Mouse (Mus musculus) forebrain, postnatal 0 days (tissue): ENCODE data around the gene Lyst. TPM values are rescaled to one million over a fixed set of nuclear protein-coding genes. Genes with fewer than 3 reads are reported as not detected.
A peak's percentile ranks its signal among the peaks of the same experiment; 100 is the strongest.

Experiments used
- ATAC-seq: fragments of 200-750 bp; cut with Nextera tagmentation; 2 replicates; pipeline ENCODE4 v1.8.0; 2017; ENCODE audit warnings: mild to moderate bottlenecking, moderate library complexity
- DNase-seq: peaks from one replicate; pipeline ENCODE4 v3.0.0-alpha.2; 2015
- H3K27ac ChIP-seq: fragments of 300-500 bp; sonication (generic); 2 replicates; pipeline ENCODE4 v1.5.1; 2014; ENCODE audit warnings: low read depth, mild to moderate bottlenecking, antibody characterized with exemption, low read length, moderate library complexity, mixed read lengths
- H3K27me3 ChIP-seq: fragments of 300-500 bp; sonication (generic); 2 replicates; pipeline ENCODE4 v1.6.1; 2014; ENCODE audit warnings: mild to moderate bottlenecking, low read length, mixed read lengths; ENCODE audit not compliant: insufficient read depth
- H3K36me3 ChIP-seq: fragments of 300-500 bp; sonication (generic); 2 replicates; pipeline ENCODE4 v1.6.1; 2014; ENCODE audit warnings: mild to moderate bottlenecking, moderate library complexity; ENCODE audit not compliant: insufficient read depth
- H3K4me1 ChIP-seq: fragments of 300-500 bp; sonication (generic); 2 replicates; pipeline ENCODE4 v1.6.1; 2014; ENCODE audit warnings: antibody characterized with exemption; ENCODE audit not compliant: insufficient read depth
- H3K4me2 ChIP-seq: fragments of 300-500 bp; sonication (generic); 2 replicates; pipeline ENCODE4 v1.6.1; 2014; ENCODE audit warnings: low read depth, mild to moderate bottlenecking, moderate library complexity
- H3K4me3 ChIP-seq: fragments of 300-500 bp; sonication (generic); 2 replicates; pipeline ENCODE4 v1.5.1; 2014; ENCODE audit warnings: low read depth, low read length, mixed read lengths
- H3K9ac ChIP-seq: fragments of 300-500 bp; sonication (generic); 2 replicates; pipeline ENCODE4 v1.6.1; 2014; ENCODE audit warnings: mild to moderate bottlenecking
- H3K9me3 ChIP-seq: fragments of 300-500 bp; sonication (generic); 2 replicates; pipeline ENCODE4 v1.6.1; 2016; ENCODE audit warnings: low read length
- CTCF ChIP-seq: sonication (generic); IDR thresholded peaks from 2 replicates; pipeline ENCODE4 v1.5.1; 2016; ENCODE audit warnings: antibody characterized with exemption, control low read depth, low read depth
- WGBS: fragments of 180-500 bp; shearing (Covaris S2); extraction: QIAGEN DNeasy Blood & Tissue Kit; methylation state at CpG from one replicate; pipeline ENCODE4 v1.1.7; 2014; 5-methylcytosine and 5-hydroxymethylcytosine counted together
- polyA plus RNA-seq: library from polyadenylated mRNA; unstranded; fragments of >200 nt; fragmentation: Nextera tagmentation; extraction: Ambion mirVana; gene quantifications from 2 replicates; pipeline ENCODE4 v1.2.1, GENCODE M21; 2015
- total RNA-seq: library from RNA; depleted of rRNA; stranded (reverse); fragments of >200 nt; gene quantifications from 2 replicates; pipeline ENCODE4 v1.2.3, GENCODE M21; 2014

Gene Lyst
- total and polyA plus RNA-seq, 2 experiments from 2014 or later = 3.5 to 14.2 TPM

GRCm38 (mm10) chr13:13609655-13610054, 19.5 kb downstream of the Lyst start:
- Histone ChIP-seq H3K9ac (no peak overlapping the region), H3K27me3 (no peaks in the 10 kb centered on the region), H3K4me3 (no peak overlapping the region), H3K27ac (no peak overlapping the region), H3K4me2 (no peak overlapping the region), H3K4me1 (no peaks in the 10 kb centered on the region), H3K36me3 (no peaks in the 10 kb centered on the region), H3K9me3 (no peaks in the 10 kb centered on the region)
- WGBS = 86% methylated on average over 2 of the region's 2 CpGs
- DNase-seq = no peak
- no peak for TF ChIP-seq CTCF
- ATAC-seq = no peak

- 73% methylated on average over 1 of the region's 1 CpGs for WGBS
- no peak overlapping the region for H3K9ac ChIP-seq
- H3K27me3 ChIP-seq = no peaks in the 10 kb centered on the region
- no peak overlapping the region for H3K4me3 ChIP-seq
- H3K4me2 ChIP-seq = no peak overlapping the region
- no peaks in the 10 kb centered on the region for H3K4me1 ChIP-seq
- peaks cover 4% of the 10 kb centered on the region; the same call in 1 of the 2 replicates for H3K36me3 ChIP-seq
- DNase-seq (peak; percentile 31), ATAC-seq (peak; percentile 58)
- H3K9me3 ChIP-seq = no peaks in the 10 kb centered on the region
- peak; percentile 57 for TF ChIP-seq CTCF
- H3K27ac ChIP-seq = no peak overlapping the region
Observed at GRCm38 (mm10) chr13:13612882-13613281, 22.7 kb downstream of the Lyst start.

GRCm38 (mm10) chr13:13614235-13614634, 24.0 kb downstream of the Lyst start:
- no peaks in the 10 kb centered on the region for H3K9me3 ChIP-seq
- peaks cover 4% of the 10 kb centered on the region; the same call in 1 of the 2 replicates for H3K36me3 ChIP-seq
- no peak for DNase-seq
- H3K4me3 ChIP-seq = no peak overlapping the region
- no peak overlapping the region for H3K27ac ChIP-seq
- H3K27me3 ChIP-seq = no peaks in the 10 kb centered on the region
- H3K9ac ChIP-seq = no peak overlapping the region
- ATAC-seq = no peak
- H3K4me2 ChIP-seq = no peak overlapping the region
- TF ChIP-seq CTCF = no peak
- 98% methylated on average over 4 of the region's 4 CpGs for WGBS
- no peaks in the 10 kb centered on the region for H3K4me1 ChIP-seq

- no peak overlapping the region for H3K9ac ChIP-seq
- no peak for DNase-seq
- TF ChIP-seq CTCF = no peak
- 85% methylated on average over 5 of the region's 5 CpGs for WGBS
- no peak for ATAC-seq
- H3K27me3 ChIP-seq = no peaks in the 10 kb centered on the region
- no peaks in the 10 kb centered on the region for H3K4me1 ChIP-seq
- no peak overlapping the region for H3K4me2 ChIP-seq
- peaks cover 4% of the 10 kb centered on the region; the same call in 1 of the 2 replicates for H3K36me3 ChIP-seq
- H3K27ac ChIP-seq = no peak overlapping the region
- no peak overlapping the region for H3K4me3 ChIP-seq
- no peaks in the 10 kb centered on the region for H3K9me3 ChIP-seq
Observed at GRCm38 (mm10) chr13:13621456-13621855, 31.3 kb downstream of the Lyst start.

GRCm38 (mm10) chr13:13622565-13622964, 32.4 kb downstream of the Lyst start:
- Histone ChIP-seq H3K4me3 (no peak overlapping the region), H3K4me1 (no peaks in the 10 kb centered on the region)
- WGBS = 84% methylated on average over 3 of the region's 3 CpGs

GRCm38 (mm10) chr13:13633746-13634145, 43.5 kb downstream of the Lyst start:
- whole genome bisulfite sequencing = 83% methylated on average over 1 of the region's 1 CpGs
- Histone ChIP-seq H3K9ac (no peak overlapping the region), H3K36me3 (0 out of 2 replicates have a peak, but pooled peaks cover 5% of the 10 kb centered on the region), H3K4me3 (no peak overlapping the region), H3K4me2 (no peak overlapping the region), H3K9me3 (no peaks in the 10 kb centered on the region), H3K27me3 (no peaks in the 10 kb centered on the region), H3K4me1 (no peaks in the 10 kb centered on the region), H3K27ac (no peak overlapping the region)
- DNase-seq (no peak), ATAC-seq (no peak)
- no peak for TF ChIP-seq CTCF

More at GRCm38 (mm10) chr13:13622565-13622964, 32.4 kb downstream of the Lyst start:
- no peak for TF ChIP-seq CTCF
- DNase-seq (no peak), ATAC-seq (no peak)
- H3K36me3 ChIP-seq = peaks cover under 1% of the 10 kb centered on the region; the same call in 1 of the 2 replicates
- no peak overlapping the region for H3K4me2 ChIP-seq
- no peaks in the 10 kb centered on the region for H3K27me3 ChIP-seq
- no peak overlapping the region for H3K9ac ChIP-seq
- no peaks in the 10 kb centered on the region for H3K9me3 ChIP-seq
- H3K27ac ChIP-seq = no peak overlapping the region

- Histone ChIP-seq H3K9me3 (no peaks in the 10 kb centered on the region), H3K27ac (no peak overlapping the region), H3K4me3 (no peak overlapping the region), H3K36me3 (0 out of 2 replicates have a peak, but pooled peaks cover 5% of the 10 kb centered on the region), H3K4me2 (no peak overlapping the region), H3K27me3 (no peaks in the 10 kb centered on the region), H3K4me1 (no peaks in the 10 kb centered on the region), H3K9ac (no peak overlapping the region)
- 22% methylated on average over 7 of the region's 7 CpGs for WGBS
- DNase-seq = no peak
- TF ChIP-seq CTCF = no peak
- ATAC-seq = no peak
Observed at GRCm38 (mm10) chr13:13634706-13635105, 44.5 kb downstream of the Lyst start.
